Mouse (Mus musculus) brain, embryonic 14.5 days (tissue): Measurements from ENCODE around the gene 4930524J08Rik.

Experiments used
- CTCF ChIP-seq: fragments of 200-500 bp; IDR thresholded peaks from 2 replicates; pipeline ENCODE4 v1.5.1; 2012; ENCODE audit warnings: inconsistent platforms, mild to moderate bottlenecking, moderate library complexity, borderline replicate concordance; ENCODE audit not compliant: insufficient read depth, insufficient read length; ENCODE audit errors: extremely low read depth
- POLR2A ChIP-seq: fragments of 200-500 bp; IDR thresholded peaks from 2 replicates; pipeline ENCODE4 v1.6.1; 2012; ENCODE audit warnings: mild to moderate bottlenecking, inconsistent platforms, borderline replicate concordance; ENCODE audit not compliant: poor library complexity, insufficient read depth, insufficient read length, severe bottlenecking; ENCODE audit errors: extremely low read depth

DNA sequence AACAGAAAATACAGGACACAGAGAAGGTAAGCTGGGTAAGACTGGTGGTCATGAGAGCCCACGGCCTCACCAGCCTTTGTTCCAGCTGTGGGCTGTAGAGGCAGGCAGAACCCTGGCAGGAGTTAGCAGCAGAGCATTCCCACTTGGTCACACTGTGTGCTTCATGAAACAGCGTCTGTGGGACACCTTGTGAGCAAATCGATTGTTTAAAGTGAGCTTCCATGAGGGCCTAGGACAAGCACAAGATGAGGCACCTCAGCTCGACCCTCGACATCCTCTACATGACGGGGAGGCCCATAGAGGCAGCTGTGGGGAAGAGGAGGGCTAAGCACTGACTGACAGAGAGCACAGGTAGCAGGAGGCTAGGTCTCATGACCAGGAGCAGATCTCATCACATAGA is 47.0 kb upstream of the 4930524J08Rik start:
- TF ChIP-seq CTCF (no peak), POLR2A (no peak)
